Mouse (Mus musculus): ENCODE measurements around the gene Mynn. TPM values are rescaled to one million over a fixed set of nuclear protein-coding genes. Genes with fewer than 3 reads are reported as not detected.
"Not testable (repeated sequence)": the region's sequence is repeated elsewhere in the genome, so short reads cannot be mapped to it uniquely, and the experiment has no call there.

The Mynn gene
- polyA plus RNA-seq (2015; fragmentation: Nextera tagmentation; extraction: Ambion mirVana) = 24.0 and 24.3 TPM in 2 replicates

DNA sequence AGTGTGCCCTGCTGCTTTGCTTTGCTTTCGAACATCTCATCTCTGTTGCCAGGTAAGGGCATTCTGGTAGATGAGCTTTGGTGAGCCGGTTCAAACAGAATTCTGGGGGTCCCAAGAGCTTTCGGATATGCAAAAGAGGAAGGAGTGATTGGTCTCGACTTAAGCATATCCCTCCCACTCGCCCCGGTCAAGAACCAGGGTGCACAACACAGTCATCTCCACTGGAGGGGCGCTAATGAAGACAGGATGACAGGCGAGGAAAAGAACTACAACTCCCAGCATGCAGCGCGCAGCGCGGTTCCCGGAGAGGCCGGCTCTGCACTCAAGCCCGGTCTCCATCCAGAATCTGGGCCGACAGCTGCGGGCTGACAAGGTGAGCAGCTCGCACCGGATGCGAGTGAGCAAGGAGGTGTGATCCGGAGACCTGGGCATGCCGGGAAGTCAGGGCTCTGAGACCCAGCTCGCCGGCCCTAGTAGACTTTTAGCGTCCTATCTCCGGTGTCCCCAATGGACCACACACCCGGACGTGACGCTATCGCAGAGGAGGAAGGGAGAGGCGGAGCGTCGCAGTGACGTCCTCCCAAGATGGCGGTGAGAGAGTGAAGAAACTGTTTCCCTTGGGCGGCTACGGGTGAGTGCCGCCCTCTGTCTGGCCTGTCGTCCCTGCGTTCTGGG is at the start of gene Mynn:
Gene Mynn, plus strand, starts transcription at position 1 of the 675 bp plus-strand sequence.
- Histone ChIP-seq H3K36me3 (peaks cover 2% of the 10 kb centered on the region; the same call in 1 of the 2 replicates), H3K4me3 (replicated peaks) (peak within 1 kb of the TSS; percentile 83), H3K4me2 (replicated peaks) (peak within 1 kb of the TSS; percentile 79), H3K27ac (peak within 1 kb of the TSS; percentile 93), H3K27me3 (replicated peaks) (no peaks in the 10 kb centered on the region), H3K9ac (peak within 1 kb of the TSS; percentile 90), H3K9me3 (no peaks in the 10 kb centered on the region), H3K4me1 (replicated peaks) (peaks cover 9% of the 10 kb centered on the region)
- peak; percentile 95 for ATAC-seq
- WGBS = under 1% methylated on average over 40 of the region's 40 CpGs

DNA sequence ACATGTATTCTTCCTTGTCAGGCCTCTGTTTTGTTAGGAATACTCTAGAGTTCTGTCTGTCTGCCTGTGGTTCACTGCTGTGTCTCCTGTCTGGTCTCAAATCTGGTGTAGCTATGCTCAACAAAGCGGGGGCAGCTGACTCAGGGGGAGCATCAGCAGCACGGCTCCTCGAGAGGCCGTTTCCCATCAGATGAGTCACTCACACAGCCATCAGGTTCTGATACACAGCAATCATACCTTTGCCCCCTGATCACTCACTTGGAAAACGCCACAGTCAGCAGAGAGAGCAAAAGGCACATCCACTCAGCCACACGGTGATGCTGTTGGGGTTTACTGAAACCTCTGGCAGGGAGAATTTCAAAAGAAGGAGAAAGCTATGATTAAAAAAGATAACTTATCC is 48.1 kb upstream of the Mynn start:
- Histone ChIP-seq H3K27ac (no peak overlapping the region), H3K27me3 (replicated peaks) (no peaks in the 10 kb centered on the region), H3K4me2 (replicated peaks) (no peak overlapping the region), H3K36me3 (no peaks in the 10 kb centered on the region), H3K9ac (no peak overlapping the region), H3K4me3 (replicated peaks) (no peak overlapping the region), H3K4me1 (replicated peaks) (no peaks in the 10 kb centered on the region), H3K9me3 (no peaks in the 10 kb centered on the region)
- 55% methylated on average over 6 of the region's 6 CpGs for WGBS
- 0 out of 2 replicates have a peak, but pooled peaks have one; percentile 47 for ATAC-seq

DNA sequence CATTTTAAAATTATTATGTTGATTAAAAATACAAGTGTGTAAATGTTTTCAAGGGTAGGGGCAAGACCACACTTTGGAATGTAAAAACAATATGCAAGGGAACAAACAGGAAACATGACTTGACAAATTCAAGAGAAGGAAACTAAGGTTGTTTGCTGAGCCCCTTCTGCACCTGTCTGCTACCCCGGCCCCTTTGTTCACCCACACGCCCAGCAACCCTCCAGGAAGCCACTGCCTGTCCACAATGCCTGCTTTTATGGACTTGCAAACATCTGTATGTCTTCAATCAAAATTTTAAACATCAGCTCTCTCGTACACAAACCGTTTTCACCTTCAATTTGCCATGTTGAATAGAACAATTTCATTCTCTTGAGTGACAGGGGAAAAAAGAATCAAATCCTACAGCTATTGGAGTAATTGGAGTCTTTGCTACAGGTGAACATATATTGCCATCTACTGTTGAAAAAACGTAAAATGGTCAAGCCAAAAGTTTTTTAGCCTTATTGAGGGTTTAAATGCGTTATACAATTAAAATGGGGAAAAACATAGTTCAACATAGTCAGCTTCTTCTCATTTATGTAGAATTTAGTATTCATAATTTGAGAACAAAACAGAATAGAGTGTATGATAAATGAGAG is 41.1 kb upstream of the Mynn start:
- no peak for ATAC-seq
- H3K27me3 ChIP-seq (replicated peaks) = no peaks in the 10 kb centered on the region
- no peak overlapping the region for H3K4me2 ChIP-seq (replicated peaks)
- H3K4me1 ChIP-seq (replicated peaks) = no peaks in the 10 kb centered on the region
- H3K9ac ChIP-seq = no peak overlapping the region
- no peak overlapping the region for H3K4me3 ChIP-seq (replicated peaks)
- WGBS = 50% methylated on average over 6 of the region's 6 CpGs
- H3K9me3 ChIP-seq = no peaks in the 10 kb centered on the region
- no peaks in the 10 kb centered on the region for H3K36me3 ChIP-seq
- no peak overlapping the region for H3K27ac ChIP-seq

DNA sequence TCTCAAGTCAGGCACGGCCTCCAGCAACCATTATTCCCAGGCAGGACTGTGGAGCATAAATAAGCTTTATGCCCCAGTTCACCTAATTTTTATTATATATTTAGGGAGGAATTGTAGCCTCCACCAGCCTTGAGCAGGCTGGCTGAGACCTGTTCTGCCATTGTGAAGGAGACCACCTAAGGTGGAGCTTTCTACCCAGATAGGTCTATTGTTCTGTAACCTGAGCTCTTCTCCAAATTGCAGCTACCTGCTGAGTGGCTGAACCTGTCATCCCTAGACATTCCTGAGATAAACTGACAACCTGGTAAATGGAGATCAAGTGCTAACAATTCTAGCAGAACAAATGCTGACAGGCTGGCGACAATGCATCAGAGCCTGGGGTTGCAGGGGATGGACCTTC is 35.5 kb upstream of the Mynn start:
- H3K9me3 ChIP-seq; ATAC-seq; H3K4me2 ChIP-seq (replicated peaks); H3K36me3 ChIP-seq; H3K4me1 ChIP-seq (replicated peaks); H3K9ac ChIP-seq; H3K27ac ChIP-seq; H3K27me3 ChIP-seq (replicated peaks); H3K4me3 ChIP-seq (replicated peaks): not testable (repeated sequence)
- 45% methylated on average over 1 of the region's 2 CpGs for WGBS

DNA sequence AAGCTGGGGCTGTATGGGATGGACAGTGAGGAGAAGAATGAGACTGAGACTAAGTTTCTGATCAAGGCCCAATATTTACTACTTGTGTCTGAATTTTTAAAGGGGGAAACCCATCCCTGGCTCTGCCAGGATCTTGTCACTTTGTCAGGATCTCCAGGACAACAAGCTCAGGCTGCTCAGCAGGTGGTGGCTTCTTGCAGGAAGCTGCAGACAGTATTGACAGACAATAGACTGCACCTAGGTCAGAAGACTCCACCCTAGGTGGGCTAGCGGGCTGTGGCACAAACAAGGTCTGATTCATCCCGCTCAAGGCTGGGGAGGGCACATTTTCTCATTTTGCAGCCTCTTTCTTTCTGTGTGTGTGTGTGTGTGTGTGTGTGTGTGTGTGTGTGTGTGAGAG is 28.3 kb upstream of the Mynn start:
- H3K9ac ChIP-seq = no peak overlapping the region
- no peak overlapping the region for H3K4me3 ChIP-seq (replicated peaks)
- no peaks in the 10 kb centered on the region for H3K4me1 ChIP-seq (replicated peaks)
- H3K4me2 ChIP-seq (replicated peaks) = no peak overlapping the region
- 28% methylated on average over 2 of the region's 2 CpGs for WGBS
- H3K27me3 ChIP-seq (replicated peaks) = no peaks in the 10 kb centered on the region
- no peaks in the 10 kb centered on the region for H3K36me3 ChIP-seq
- H3K27ac ChIP-seq = no peak overlapping the region
- H3K9me3 ChIP-seq = no peaks in the 10 kb centered on the region
- no peak for ATAC-seq

DNA sequence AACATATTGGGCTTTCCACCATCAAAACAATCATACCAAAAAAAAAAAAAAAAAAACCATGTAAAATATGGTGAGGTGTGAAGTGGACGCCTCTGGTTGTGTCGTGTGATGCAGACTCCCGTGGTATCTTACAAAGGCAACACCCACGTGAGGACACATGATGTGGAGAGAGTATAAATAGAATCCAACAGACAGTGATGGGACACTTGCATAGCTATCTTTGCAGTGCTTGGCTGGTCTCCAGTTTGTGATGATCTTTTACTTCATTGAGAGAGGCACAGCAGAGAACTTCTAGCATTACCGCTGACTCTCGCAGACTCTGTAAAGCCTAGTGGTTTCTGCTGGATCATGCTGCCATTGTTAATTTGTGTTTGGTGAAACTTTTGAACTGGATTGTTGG is 13.0 kb upstream of the Mynn start:
- no peaks in the 10 kb centered on the region for H3K36me3 ChIP-seq
- H3K27me3 ChIP-seq (replicated peaks) = no peaks in the 10 kb centered on the region
- no peaks in the 10 kb centered on the region for H3K9me3 ChIP-seq
- 83% methylated on average over 6 of the region's 6 CpGs for WGBS
- ATAC-seq = no peak
- no peak overlapping the region for H3K9ac ChIP-seq
- H3K4me2 ChIP-seq (replicated peaks) = no peak overlapping the region
- H3K4me3 ChIP-seq (replicated peaks) = no peak overlapping the region
- H3K27ac ChIP-seq = no peak overlapping the region
- no peaks in the 10 kb centered on the region for H3K4me1 ChIP-seq (replicated peaks)

DNA sequence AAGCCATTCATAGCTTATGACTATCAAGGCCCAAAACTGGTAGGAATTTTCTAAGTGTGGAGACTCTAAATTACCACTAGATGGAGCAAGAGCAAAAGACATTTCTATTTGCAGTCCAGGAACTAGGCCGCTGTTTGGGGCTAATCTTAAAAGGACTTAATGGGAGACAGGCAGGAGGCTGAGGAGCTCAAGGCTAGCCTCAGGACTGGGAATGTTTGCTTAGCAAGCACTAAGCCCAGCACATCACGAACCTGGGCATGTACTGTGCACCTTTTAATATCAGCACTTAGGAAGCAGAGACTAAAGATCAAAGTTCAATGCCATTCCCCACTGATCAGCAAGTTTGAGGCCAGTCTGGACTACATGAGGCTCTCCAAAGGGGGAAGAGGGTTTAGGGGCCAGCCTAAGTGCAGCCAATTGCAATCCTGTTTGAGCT is 9.4 kb upstream of the Mynn start:
- Histone ChIP-seq H3K4me1 (replicated peaks) (no peaks in the 10 kb centered on the region), H3K27me3 (replicated peaks) (no peaks in the 10 kb centered on the region), H3K36me3 (no peaks in the 10 kb centered on the region), H3K9ac (no peak overlapping the region), H3K27ac (peak overlapping the region; percentile 44; the same call in 1 of the 2 replicates), H3K4me3 (replicated peaks) (no peak overlapping the region), H3K4me2 (replicated peaks) (no peak overlapping the region), H3K9me3 (no peaks in the 10 kb centered on the region)
- WGBS = 0% methylated on average over 2 of the region's 2 CpGs
- peak; percentile 84 for ATAC-seq

DNA sequence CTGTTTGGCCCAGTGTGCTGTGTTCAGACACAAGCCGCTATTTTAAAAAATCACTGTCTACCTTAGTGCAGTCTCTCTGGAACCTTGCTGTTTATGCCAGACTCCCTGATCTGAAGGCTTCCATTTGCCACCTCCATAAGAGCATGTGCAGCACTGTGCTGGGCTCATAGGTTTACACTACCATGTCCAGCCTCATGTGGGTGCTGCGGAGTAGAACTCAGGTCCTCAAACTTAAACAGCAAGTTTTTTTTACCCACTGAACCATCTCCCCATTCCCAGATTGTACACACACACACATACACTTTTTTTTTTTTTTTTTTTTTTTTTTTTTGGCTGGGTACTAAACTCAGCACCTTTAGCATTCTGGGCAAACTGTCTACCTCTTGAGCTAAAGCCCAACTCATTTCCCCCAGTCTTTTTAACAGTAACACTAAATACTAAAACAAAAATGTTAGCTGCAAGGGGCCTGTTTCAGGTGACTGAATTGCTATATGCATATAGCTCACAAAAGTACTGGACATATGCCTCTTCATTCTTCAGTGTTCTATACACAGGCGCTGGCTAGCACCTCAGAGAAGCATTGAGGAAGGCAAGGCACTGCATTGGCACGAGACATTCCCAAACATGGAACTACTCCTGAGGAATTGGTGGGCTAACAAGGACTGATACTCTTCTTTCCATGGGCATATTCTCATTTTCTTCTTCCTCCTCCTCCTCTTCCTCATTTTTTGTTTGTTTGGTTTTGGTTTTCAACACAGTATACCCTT is 8.0 kb upstream of the Mynn start:
- Histone ChIP-seq H3K4me2 (replicated peaks) (no peak overlapping the region), H3K4me1 (replicated peaks) (no peaks in the 10 kb centered on the region), H3K27ac (no peak overlapping the region), H3K4me3 (replicated peaks) (no peak overlapping the region), H3K36me3 (no peaks in the 10 kb centered on the region), H3K9ac (no peak overlapping the region), H3K27me3 (replicated peaks) (no peaks in the 10 kb centered on the region), H3K9me3 (no peaks in the 10 kb centered on the region)
- WGBS = 72% methylated on average over 4 of the region's 4 CpGs
- ATAC-seq = no peak

DNA sequence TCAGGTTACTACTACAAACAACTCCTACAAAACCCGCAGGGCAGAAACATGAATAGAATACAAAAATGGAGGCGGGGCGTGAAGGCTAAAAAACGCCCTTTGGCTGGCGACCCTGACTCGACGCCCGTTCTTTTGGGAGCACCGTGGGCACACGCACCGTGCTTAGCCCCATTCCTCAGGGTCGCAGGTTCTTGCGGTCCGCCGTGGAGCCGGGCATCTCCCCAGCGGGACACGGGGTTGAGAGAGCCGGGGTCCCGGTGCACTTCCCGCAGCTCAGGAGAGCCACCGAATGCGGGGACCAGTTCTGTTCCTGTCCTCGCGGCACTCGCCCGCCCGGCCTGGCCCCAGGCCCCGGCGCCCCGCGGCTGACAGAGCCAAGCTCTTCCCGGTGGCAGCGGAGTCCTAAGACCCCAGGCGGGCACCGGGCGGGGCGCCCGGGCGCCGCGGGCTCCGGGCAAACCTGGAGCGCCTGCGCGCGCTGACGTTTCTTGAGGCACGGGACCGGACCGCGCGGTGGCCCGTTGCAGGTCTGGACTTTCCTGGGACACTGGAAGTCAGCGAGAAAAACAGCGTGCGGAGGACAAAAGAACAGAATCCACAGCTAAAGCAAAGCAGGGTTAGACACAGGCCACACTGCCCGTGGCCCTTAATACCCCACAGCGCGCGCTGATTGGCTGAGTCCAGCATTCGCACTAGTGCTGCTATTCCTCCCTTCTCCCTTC is 6.6 kb upstream of the Mynn start:
- H3K27ac ChIP-seq = no peak overlapping the region
- H3K9me3 ChIP-seq = no peaks in the 10 kb centered on the region
- H3K36me3 ChIP-seq = no peaks in the 10 kb centered on the region
- peak overlapping the region; percentile 84 for H3K4me3 ChIP-seq (replicated peaks)
- H3K4me1 ChIP-seq (replicated peaks) = peaks cover 5% of the 10 kb centered on the region; the same call in 1 of the 2 replicates
- peak overlapping the region; percentile 86 for H3K9ac ChIP-seq
- WGBS = under 1% methylated on average over 62 of the region's 62 CpGs
- H3K4me2 ChIP-seq (replicated peaks) = peak overlapping the region; percentile 87
- no peaks in the 10 kb centered on the region for H3K27me3 ChIP-seq (replicated peaks)
- ATAC-seq = peak; percentile 50

DNA sequence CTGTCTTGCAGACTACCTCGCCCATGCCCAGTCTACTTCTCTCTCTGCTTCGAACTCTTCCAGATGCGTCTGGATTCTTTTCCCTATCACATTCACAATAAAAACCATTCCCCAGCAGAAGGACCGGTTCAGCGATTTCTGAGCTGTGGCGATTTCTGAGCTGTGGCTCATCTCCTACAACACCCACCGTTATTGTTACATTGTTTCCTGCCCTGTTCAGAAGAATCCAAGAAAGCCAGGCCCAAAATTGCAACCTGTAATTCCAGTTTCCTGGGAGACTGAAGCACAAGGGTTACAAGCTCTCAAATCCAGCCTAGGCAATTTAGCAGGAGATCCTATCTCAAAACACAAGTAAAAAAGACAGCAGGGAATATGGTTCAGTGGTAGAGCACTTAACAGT is 4.6 kb upstream of the Mynn start:
- Histone ChIP-seq H3K27ac (no peak overlapping the region), H3K4me2 (replicated peaks) (no peak overlapping the region), H3K4me1 (replicated peaks) (peaks cover 5% of the 10 kb centered on the region; the same call in 1 of the 2 replicates), H3K36me3 (no peaks in the 10 kb centered on the region), H3K9ac (no peak overlapping the region), H3K4me3 (replicated peaks) (no peak overlapping the region), H3K27me3 (replicated peaks) (no peaks in the 10 kb centered on the region), H3K9me3 (no peaks in the 10 kb centered on the region)
- 76% methylated on average over 7 of the region's 7 CpGs for WGBS
- no peak for ATAC-seq

DNA sequence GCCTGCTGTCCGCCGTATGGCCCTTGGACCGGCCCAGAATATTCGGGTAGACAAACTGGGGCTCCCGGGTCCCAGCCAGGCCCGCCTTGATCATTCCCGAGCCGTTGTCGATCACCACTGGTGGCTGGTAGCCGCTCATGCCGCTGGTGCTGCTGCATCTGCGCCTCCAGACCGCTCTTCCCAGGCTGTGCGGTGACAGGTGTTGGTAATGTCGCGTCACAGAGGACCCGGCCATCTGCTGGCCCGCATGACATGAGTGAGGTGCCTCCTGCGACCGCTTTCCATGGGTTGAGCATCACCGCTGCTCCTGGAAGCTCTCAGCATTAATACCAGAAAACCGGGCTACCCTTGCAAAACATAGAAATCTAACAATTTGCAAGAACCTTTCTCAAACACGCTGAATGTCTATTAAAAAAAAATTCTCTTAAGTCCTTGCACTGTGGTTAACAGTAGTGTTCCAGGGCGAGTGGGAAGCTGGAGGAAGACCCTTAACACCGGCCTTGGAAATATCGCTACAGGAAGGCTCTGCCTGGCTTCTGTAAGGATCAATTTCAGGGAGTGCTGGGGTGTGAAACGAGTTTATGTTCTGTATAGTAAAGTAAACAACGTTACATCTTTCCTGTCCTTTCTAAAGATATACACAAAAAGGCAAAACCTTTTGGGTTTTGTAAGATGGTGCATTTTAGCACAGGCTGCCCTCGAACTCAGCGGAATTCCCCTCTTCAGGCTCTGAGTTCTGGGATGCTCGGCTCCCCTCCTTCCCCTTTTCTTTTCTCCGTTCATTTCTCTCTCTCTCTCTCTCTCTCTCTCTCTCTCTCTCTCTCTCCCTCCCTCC is 1.9 kb upstream of the Mynn start, which contains the start of gene Actrt3:
Gene Actrt3, minus strand, starts transcription at position 229 of the 835 bp plus-strand sequence.
- peak within 1 kb of the TSS; percentile 79 for H3K4me2 ChIP-seq (replicated peaks)
- H3K27ac ChIP-seq = peak within 1 kb of the TSS; percentile 51; the same call in 1 of the 2 replicates
- no peak for ATAC-seq
- peak within 1 kb of the TSS; percentile 57 for H3K9ac ChIP-seq
- no peaks in the 10 kb centered on the region for H3K9me3 ChIP-seq
- WGBS = 2% methylated on average over 32 of the region's 32 CpGs
- H3K36me3 ChIP-seq = no peaks in the 10 kb centered on the region
- H3K4me1 ChIP-seq (replicated peaks) = peaks cover 9% of the 10 kb centered on the region
- no peaks in the 10 kb centered on the region for H3K27me3 ChIP-seq (replicated peaks)
- H3K4me3 ChIP-seq (replicated peaks) = peak within 1 kb of the TSS; percentile 53

All from intestine, embryonic 15.5 days (tissue).